Mouse (Mus musculus): Measurements from ENCODE around the gene Zfyve16. TPM values are rescaled to one million over a fixed set of nuclear protein-coding genes. Genes with fewer than 3 reads are reported as not detected.

Gene Zfyve16
- total RNA-seq, 2 experiments from 2014 or later, result 19.2 to 20.3 TPM

DNA sequence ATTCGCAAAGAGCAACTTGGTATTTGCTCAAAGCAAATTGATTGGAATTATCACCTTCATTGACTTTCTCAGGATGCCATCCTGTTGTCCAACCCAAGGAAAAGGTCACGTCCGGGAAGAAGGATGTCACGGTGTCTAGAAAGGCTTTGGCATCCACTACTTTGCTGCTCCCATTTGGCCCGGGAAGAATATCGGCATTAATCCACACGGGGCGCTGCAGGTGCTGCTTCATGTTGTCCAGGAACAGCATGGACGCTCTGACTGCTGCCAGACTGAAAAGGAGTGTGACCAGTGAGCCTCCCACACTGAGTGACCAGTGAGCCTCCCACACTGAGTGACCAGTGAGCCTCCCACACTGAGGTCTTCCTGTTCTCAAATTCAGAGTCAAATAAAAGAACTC lies 62.8 kb downstream of the Zfyve16 start:
- no peak for DNase-seq

DNA sequence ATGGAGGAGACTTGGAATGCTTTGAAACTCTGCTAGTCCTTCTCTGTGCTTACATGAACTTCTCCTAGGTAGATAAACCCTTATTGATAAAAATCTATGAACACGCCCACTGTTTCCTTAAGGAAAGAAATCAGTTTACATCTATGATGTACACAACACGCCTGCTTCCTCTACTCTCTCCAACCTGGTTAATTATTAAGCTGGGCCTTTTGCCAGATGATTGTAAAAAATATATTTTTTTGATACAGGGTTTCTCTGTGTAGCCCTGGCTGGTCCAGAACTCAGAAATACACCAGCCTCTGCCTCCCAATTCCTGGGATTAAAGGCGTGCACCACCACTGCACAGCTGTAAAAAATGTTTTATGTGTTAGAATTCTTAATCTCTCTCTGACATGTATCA lies 66.0 kb downstream of the Zfyve16 start:
- DNase-seq, result no peak

DNA sequence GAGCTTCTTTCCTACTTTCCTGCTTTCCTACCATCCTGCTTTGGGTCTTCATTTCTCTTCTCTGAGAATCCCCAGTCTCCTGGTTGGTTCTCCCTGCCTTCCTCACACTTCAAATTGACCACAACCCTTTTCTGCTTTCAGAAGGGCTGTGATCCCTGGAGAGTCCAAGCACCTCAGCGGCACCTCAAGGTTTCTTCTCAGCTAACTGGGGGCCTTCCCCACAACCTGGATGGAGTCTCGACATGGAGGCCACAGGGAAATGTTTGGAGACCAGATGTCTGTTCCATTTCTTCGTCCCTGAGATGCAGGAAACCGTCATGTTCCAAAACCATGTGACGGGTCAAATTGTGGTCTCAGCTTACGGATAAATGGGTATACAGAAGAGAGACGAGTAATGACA lies 83.8 kb downstream of the Zfyve16 start:
- DNase-seq, result no peak

DNA sequence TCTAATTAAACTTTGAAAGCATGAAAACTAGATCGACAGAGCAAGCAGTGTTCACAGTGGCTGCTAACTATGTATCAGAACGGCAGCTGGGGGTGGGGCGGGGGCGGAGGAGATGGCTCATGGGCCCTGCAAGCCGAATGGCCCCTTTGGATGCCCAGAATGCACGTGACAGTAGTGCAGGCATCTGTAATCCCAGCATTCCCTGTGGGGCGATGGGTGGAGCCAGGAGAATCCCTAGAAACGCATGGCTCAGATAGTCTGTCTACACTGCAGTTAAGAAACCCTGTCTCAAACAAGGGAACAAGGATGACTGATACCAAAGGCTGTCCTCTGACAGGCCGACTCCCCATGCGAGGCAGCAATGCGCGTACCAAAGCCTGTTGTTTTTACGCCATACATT lies 90.4 kb downstream of the Zfyve16 start:
- DNase-seq, result no peak

DNA sequence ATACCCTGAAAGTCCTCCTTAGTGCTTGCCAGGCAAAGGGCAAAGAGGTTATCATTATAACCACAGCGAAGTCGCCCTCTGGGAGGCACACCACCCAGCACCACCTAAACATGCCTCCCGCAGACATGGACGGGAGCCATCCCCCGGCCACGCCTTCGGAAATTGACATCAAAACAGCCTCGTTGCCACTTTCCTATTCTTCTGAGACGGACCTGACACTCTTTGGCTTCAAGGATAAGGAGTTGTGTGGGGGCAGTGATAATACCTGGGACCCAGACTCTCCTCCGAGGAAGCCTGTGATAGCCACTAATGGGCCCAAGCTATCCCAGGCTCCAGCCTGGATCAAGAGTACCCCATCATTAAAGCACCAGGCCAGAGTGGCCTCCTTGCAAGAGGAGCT lies 92.0 kb downstream of the Zfyve16 start:
- DNase-seq, result no peak

Other genes starting within 250 kb of the Zfyve16 start
- gene Gm20379, start 224.9 kb downstream of the Zfyve16 start, total RNA-seq (2021), result not detected
- 1 to 10 TPM; 7.9 to 8.4 TPM for gene Dhfr, start 176.1 kb downstream of the Zfyve16 start, total RNA-seq (2021)
- gene Msh3, start 175.9 kb downstream of the Zfyve16 start, total RNA-seq (2021), result 10 to 100 TPM; 14.2 to 14.5 TPM
- under 1 TPM; 0.07 to 0.19 TPM for gene Ankrd34b, start 105.0 kb downstream of the Zfyve16 start, total RNA-seq (2021)
- 1 to 10 TPM; 2.6 to 3.4 TPM for gene Fam151b, start 46.9 kb downstream of the Zfyve16 start, total RNA-seq (2021)
- gene Spz1, start 45.3 kb upstream of the Zfyve16 start, total RNA-seq (2021), result not detected
- 10 to 100 TPM; 27.5 to 29.4 TPM for gene Serinc5, start 80.2 kb upstream of the Zfyve16 start, total RNA-seq (2021)